Mouse (Mus musculus): ENCODE measurements around the gene Trim28. TPM values are rescaled to one million over a fixed set of nuclear protein-coding genes. Genes with fewer than 3 reads are reported as not detected.

Gene Trim28
- polyA plus RNA-seq, 1 experiment from 2014 or later, result 224 TPM

GRCm38 (mm10) chr7:13003380-13003779 lies 4.5 kb downstream of the Trim28 start:
- Histone ChIP-seq H3K27ac (replicated peaks in 1 of 2; ENCODE audit: control insufficient read depth in 1 of 2, insufficient read depth in 1 of 2, low read depth in 2 of 2, low read length in 2 of 2) (no peak overlapping the region), H3K4me3 (ENCODE audit: control insufficient read depth in 1 of 2, insufficient read depth in 1 of 2, low read depth in 1 of 2, low read length in 2 of 2) (no peak overlapping the region), H3K4me1 (ENCODE audit: control insufficient read depth in 2 of 2, insufficient read depth in 2 of 2, low read length in 2 of 2) (no peaks in the 10 kb centered on the region), H3K9ac (ENCODE audit: low read length) (no peak overlapping the region), H3K27me3 (ENCODE audit: control insufficient read depth, insufficient read depth, low read length) (peaks cover 6% of the 10 kb centered on the region; the same call in 1 of the 2 replicates), H3K36me3 (ENCODE audit: control insufficient read depth, insufficient read depth, low read length) (peaks cover 37% of the 10 kb centered on the region), H3K9me3 (ENCODE audit: control insufficient read depth, low read length) (no peaks in the 10 kb centered on the region), H3K4me2 (ENCODE audit: low read length) (no peak overlapping the region)
- WGBS, result 77% methylated on average over 5 of the region's 5 CpGs
- ATAC-seq (ENCODE audit: insufficient number of reproducible peaks, insufficient read depth, low FRiP score, low read depth), result no peak

GRCm38 (mm10) chr7:13006011-13006410 lies 7.1 kb downstream of the Trim28 start:
- no peak for ATAC-seq (ENCODE audit: insufficient number of reproducible peaks, insufficient read depth, low FRiP score, low read depth)
- Histone ChIP-seq H3K4me2 (ENCODE audit: low read length) (no peak overlapping the region), H3K9ac (ENCODE audit: low read length) (no peak overlapping the region), H3K36me3 (ENCODE audit: control insufficient read depth, insufficient read depth, low read length) (peaks cover 37% of the 10 kb centered on the region), H3K9me3 (ENCODE audit: control insufficient read depth, low read length) (no peaks in the 10 kb centered on the region), H3K27ac (replicated peaks in 1 of 2; ENCODE audit: control insufficient read depth in 1 of 2, insufficient read depth in 1 of 2, low read depth in 2 of 2, low read length in 2 of 2) (no peak overlapping the region), H3K4me1 (ENCODE audit: control insufficient read depth in 2 of 2, insufficient read depth in 2 of 2, low read length in 2 of 2) (peaks cover 6 to 13% of the 10 kb centered on the region in 2 experiments), H3K27me3 (ENCODE audit: control insufficient read depth, insufficient read depth, low read length) (peaks cover 6% of the 10 kb centered on the region; the same call in 1 of the 2 replicates), H3K4me3 (ENCODE audit: control insufficient read depth in 1 of 2, insufficient read depth in 1 of 2, low read depth in 1 of 2, low read length in 2 of 2) (no peak overlapping the region)
- WGBS, result 90% methylated on average over 17 of the region's 17 CpGs

- Histone ChIP-seq H3K4me1 (ENCODE audit: control insufficient read depth in 2 of 2, insufficient read depth in 2 of 2, low read length in 2 of 2) (peaks cover 6 to 13% of the 10 kb centered on the region in 2 experiments), H3K9me3 (ENCODE audit: control insufficient read depth, low read length) (no peaks in the 10 kb centered on the region), H3K36me3 (ENCODE audit: control insufficient read depth, insufficient read depth, low read length) (peaks cover 37% of the 10 kb centered on the region), H3K4me2 (ENCODE audit: low read length) (no peak overlapping the region), H3K27me3 (ENCODE audit: control insufficient read depth, insufficient read depth, low read length) (peaks cover 6% of the 10 kb centered on the region; the same call in 1 of the 2 replicates), H3K27ac (replicated peaks in 1 of 2; ENCODE audit: control insufficient read depth in 1 of 2, insufficient read depth in 1 of 2, low read depth in 2 of 2, low read length in 2 of 2) (no peak overlapping the region), H3K4me3 (ENCODE audit: control insufficient read depth in 1 of 2, insufficient read depth in 1 of 2, low read depth in 1 of 2, low read length in 2 of 2) (no peak overlapping the region), H3K9ac (ENCODE audit: low read length) (no peak overlapping the region)
- WGBS, result 85% methylated on average over 10 of the region's 10 CpGs
- no peak for ATAC-seq (ENCODE audit: insufficient number of reproducible peaks, insufficient read depth, low FRiP score, low read depth)
Measured at GRCm38 (mm10) chr7:13006531-13006930, 7.6 kb downstream of the Trim28 start.

- Histone ChIP-seq H3K4me2 (ENCODE audit: low read length) (no peak overlapping the region), H3K36me3 (ENCODE audit: control insufficient read depth, insufficient read depth, low read length) (peaks cover 37% of the 10 kb centered on the region), H3K9me3 (ENCODE audit: control insufficient read depth, low read length) (no peaks in the 10 kb centered on the region), H3K9ac (ENCODE audit: low read length) (no peak overlapping the region), H3K4me1 (ENCODE audit: control insufficient read depth in 2 of 2, insufficient read depth in 2 of 2, low read length in 2 of 2) (peaks cover 6 to 13% of the 10 kb centered on the region in 2 experiments), H3K27me3 (ENCODE audit: control insufficient read depth, insufficient read depth, low read length) (peaks cover 6% of the 10 kb centered on the region; the same call in 1 of the 2 replicates), H3K4me3 (ENCODE audit: control insufficient read depth in 1 of 2, insufficient read depth in 1 of 2, low read depth in 1 of 2, low read length in 2 of 2) (no peak overlapping the region), H3K27ac (replicated peaks in 1 of 2; ENCODE audit: control insufficient read depth in 1 of 2, insufficient read depth in 1 of 2, low read depth in 2 of 2, low read length in 2 of 2) (no peak overlapping the region)
- ATAC-seq (ENCODE audit: insufficient number of reproducible peaks, insufficient read depth, low FRiP score, low read depth), result no peak
- WGBS, result 43% methylated on average over 57 of the region's 57 CpGs
Measured at GRCm38 (mm10) chr7:13007341-13008092, 8.6 kb downstream of the Trim28 start.

- Histone ChIP-seq H3K4me3 (ENCODE audit: control insufficient read depth in 1 of 2, insufficient read depth in 1 of 2, low read depth in 1 of 2, low read length in 2 of 2) (peak overlapping the region; percentile 76 to 84), H3K9me3 (ENCODE audit: control insufficient read depth, low read length) (no peaks in the 10 kb centered on the region), H3K27me3 (ENCODE audit: control insufficient read depth, insufficient read depth, low read length) (peaks cover 6% of the 10 kb centered on the region; the same call in 1 of the 2 replicates), H3K4me1 (ENCODE audit: control insufficient read depth in 2 of 2, insufficient read depth in 2 of 2, low read length in 2 of 2) (peaks cover 6 to 13% of the 10 kb centered on the region in 2 experiments), H3K36me3 (ENCODE audit: control insufficient read depth, insufficient read depth, low read length) (peaks cover 36% of the 10 kb centered on the region), H3K4me2 (ENCODE audit: low read length) (peak overlapping the region; percentile 94), H3K27ac (replicated peaks in 1 of 2; ENCODE audit: control insufficient read depth in 1 of 2, insufficient read depth in 1 of 2, low read depth in 2 of 2, low read length in 2 of 2) (peak overlapping the region; percentile 94 to 95), H3K9ac (ENCODE audit: low read length) (peak overlapping the region; percentile 91)
- ATAC-seq (ENCODE audit: insufficient number of reproducible peaks, insufficient read depth, low FRiP score, low read depth), result peak; percentile 62
- WGBS, result under 1% methylated on average over 42 of the region's 42 CpGs
Measured at GRCm38 (mm10) chr7:13009143-13010004, 10.5 kb downstream of the Trim28 start.

GRCm38 (mm10) chr7:13010005-13010908 lies 11.3 kb downstream of the Trim28 start, which contains the start of gene Zbtb45:
Gene Zbtb45, minus strand, starts transcription at chr7:13010034.
- H3K36me3 ChIP-seq (ENCODE audit: control insufficient read depth, insufficient read depth, low read length), result peaks cover 28% of the 10 kb centered on the region
- no peaks in the 10 kb centered on the region for H3K9me3 ChIP-seq (ENCODE audit: control insufficient read depth, low read length)
- ATAC-seq (ENCODE audit: insufficient number of reproducible peaks, insufficient read depth, low FRiP score, low read depth), result peak; percentile 80; the same call in 1 of the 2 replicates
- peak within 1 kb of the TSS; percentile 91 for H3K9ac ChIP-seq (ENCODE audit: low read length)
- H3K4me3 ChIP-seq (ENCODE audit: control insufficient read depth in 1 of 2, insufficient read depth in 1 of 2, low read depth in 1 of 2, low read length in 2 of 2), result peak within 1 kb of the TSS; percentile 76 to 84
- peak within 1 kb of the TSS; percentile 94 for H3K4me2 ChIP-seq (ENCODE audit: low read length)
- peaks cover 6% of the 10 kb centered on the region; the same call in 1 of the 2 replicates for H3K27me3 ChIP-seq (ENCODE audit: control insufficient read depth, insufficient read depth, low read length)
- WGBS, result 17% methylated on average over 26 of the region's 26 CpGs
- peaks cover 6 to 13% of the 10 kb centered on the region in 2 experiments for H3K4me1 ChIP-seq (ENCODE audit: control insufficient read depth in 2 of 2, insufficient read depth in 2 of 2, low read length in 2 of 2)
- H3K27ac ChIP-seq (replicated peaks in 1 of 2; ENCODE audit: control insufficient read depth in 1 of 2, insufficient read depth in 1 of 2, low read depth in 2 of 2, low read length in 2 of 2), result peak within 1 kb of the TSS; percentile 94 to 95

GRCm38 (mm10) chr7:13013671-13014070 lies 14.8 kb downstream of the Trim28 start:
- 62% methylated on average over 4 of the region's 4 CpGs for WGBS
- no peaks in the 10 kb centered on the region for H3K27me3 ChIP-seq (ENCODE audit: control insufficient read depth, insufficient read depth, low read length)
- H3K9me3 ChIP-seq (ENCODE audit: control insufficient read depth, low read length), result no peaks in the 10 kb centered on the region
- no peaks in the 10 kb centered on the region for H3K36me3 ChIP-seq (ENCODE audit: control insufficient read depth, insufficient read depth, low read length)
- no peak for ATAC-seq (ENCODE audit: insufficient number of reproducible peaks, insufficient read depth, low FRiP score, low read depth)
- H3K27ac ChIP-seq (replicated peaks in 1 of 2; ENCODE audit: control insufficient read depth in 1 of 2, insufficient read depth in 1 of 2, low read depth in 2 of 2, low read length in 2 of 2), result no peak overlapping the region
- no peak overlapping the region for H3K9ac ChIP-seq (ENCODE audit: low read length)
- peaks cover 6 to 13% of the 10 kb centered on the region in 2 experiments for H3K4me1 ChIP-seq (ENCODE audit: control insufficient read depth in 2 of 2, insufficient read depth in 2 of 2, low read length in 2 of 2)
- no peak overlapping the region for H3K4me2 ChIP-seq (ENCODE audit: low read length)
- no peak overlapping the region for H3K4me3 ChIP-seq (ENCODE audit: control insufficient read depth in 1 of 2, insufficient read depth in 1 of 2, low read depth in 1 of 2, low read length in 2 of 2)

Measured in heart, embryonic 14.5 days (tissue).